ENCODE assay signal across 23 mouse cellular contexts in the genomic region with DNA sequence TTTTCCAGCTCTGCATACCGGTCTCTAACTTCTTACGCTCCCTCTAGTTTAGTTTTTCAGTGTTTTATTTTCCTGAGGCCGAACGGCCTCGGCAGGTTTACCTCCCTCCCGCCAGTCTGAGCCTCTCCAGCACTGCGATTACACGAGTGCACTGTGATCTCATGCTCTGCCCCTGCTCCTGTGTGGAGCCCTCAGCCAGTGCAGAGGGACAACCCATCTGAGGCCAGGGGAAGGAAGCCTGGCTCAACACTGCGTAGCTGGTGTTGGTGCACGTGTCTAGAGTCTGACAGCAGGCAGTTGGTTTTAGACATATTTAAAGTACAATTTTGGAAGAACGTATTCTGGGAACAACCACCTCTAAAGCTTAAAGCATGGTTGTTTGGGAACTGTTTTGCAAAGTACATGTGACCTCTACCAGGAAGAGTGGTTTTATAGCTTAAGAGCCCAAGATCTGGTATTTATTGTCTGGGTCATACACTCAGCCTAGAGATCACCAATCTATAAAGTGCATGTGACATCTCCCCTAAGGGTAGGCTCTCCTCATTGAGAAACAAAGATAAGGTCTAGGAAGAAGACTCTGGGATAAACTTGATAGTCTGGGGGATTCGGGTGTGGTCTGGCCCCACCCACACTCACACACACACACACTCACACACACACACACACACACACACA. TPM values are rescaled to one million over a fixed set of nuclear protein-coding genes. Genes with fewer than 3 reads are reported as not detected.
DNase-seq lines count a peak whose midpoint lies in the region; ATAC-seq and TF ChIP-seq lines count a peak whose summit lies in the region.
"Had no signal": no experiment of that assay in that cellular context is flagged by ENCODE, and none has a peak within 500 bp of the region (broad histone marks: within the 10 kb centered on the region; RNA-seq: fewer than 3 reads in every experiment).

No protein-coding gene starts in this region.

- H3K27me3 ChIP-seq in liver, embryonic 11.5 days (replicated peaks; ENCODE audit: control insufficient read depth, insufficient read depth, low read length) = no peaks in the 10 kb centered on the region
- no peaks in the 10 kb centered on the region for H3K27me3 ChIP-seq in liver, postnatal 0 days (ENCODE audit: insufficient read depth, low read length)
- no peaks in the 10 kb centered on the region for H3K27me3 ChIP-seq in intestine, postnatal 0 days (replicated peaks; ENCODE audit: control insufficient read depth, insufficient read depth, low read length)
- H3K27me3 ChIP-seq in liver, embryonic 16.5 days (ENCODE audit: control insufficient read depth, insufficient read depth, low read depth, low read length) = no peaks in the 10 kb centered on the region
- no peaks in the 10 kb centered on the region for H3K27me3 ChIP-seq in midbrain, embryonic 14.5 days (ENCODE audit: control insufficient read depth, insufficient read depth, low read length)
- H3K27me3 ChIP-seq: embryonic facial prominence, embryonic 15.5 days; heart, embryonic 13.5 days; Patski had no signal

- TF ChIP-seq EP300 in liver, postnatal 0 days (IDR thresholded peaks at IDR 0.05; ENCODE audit: low read depth) = no peak

- peaks cover 13% of the 10 kb centered on the region for H3K4me1 ChIP-seq in liver, embryonic 11.5 days (replicated peaks; ENCODE audit: control insufficient read depth, insufficient read depth, low read length)
- H3K4me1 ChIP-seq in liver, postnatal 0 days (ENCODE audit: insufficient read depth) = no peaks in the 10 kb centered on the region
- H3K4me1 ChIP-seq in intestine, postnatal 0 days (replicated peaks; ENCODE audit: control insufficient read depth, insufficient read depth, low read length) = no peaks in the 10 kb centered on the region
- H3K4me1 ChIP-seq in liver, embryonic 16.5 days (ENCODE audit: control insufficient read depth, low read depth, low read length) = peaks cover 5% of the 10 kb centered on the region; the same call in 1 of the 2 replicates
- H3K4me1 ChIP-seq in midbrain, embryonic 14.5 days (ENCODE audit: control insufficient read depth, insufficient read depth, low read length) = no peaks in the 10 kb centered on the region
- H3K4me1 ChIP-seq: embryonic facial prominence, embryonic 15.5 days; forebrain, embryonic 10.5 days; heart, embryonic 13.5 days had no signal

- peaks cover 75% of the 10 kb centered on the region for H3K36me3 ChIP-seq in liver, embryonic 11.5 days (ENCODE audit: control insufficient read depth, insufficient read depth, low read length)
- peaks cover 73% of the 10 kb centered on the region for H3K36me3 ChIP-seq in liver, postnatal 0 days (replicated peaks; ENCODE audit: insufficient read depth, low read length)
- peaks cover 70% of the 10 kb centered on the region for H3K36me3 ChIP-seq in intestine, postnatal 0 days (ENCODE audit: control insufficient read depth, insufficient read depth)
- peaks cover 66% of the 10 kb centered on the region for H3K36me3 ChIP-seq in liver, embryonic 16.5 days (ENCODE audit: control insufficient read depth, insufficient read depth)
- H3K36me3 ChIP-seq in midbrain, embryonic 14.5 days (ENCODE audit: control insufficient read depth, insufficient read depth, low read length) = peaks cover 93% of the 10 kb centered on the region

- no peak overlapping the region for H3K4me3 ChIP-seq in liver, embryonic 11.5 days (ENCODE audit: low read depth, low read length)
- H3K4me3 ChIP-seq in liver, postnatal 0 days (ENCODE audit: low read depth, low read length) = no peak overlapping the region
- H3K4me3 ChIP-seq in intestine, postnatal 0 days (ENCODE audit: low read depth, low read length) = no peak overlapping the region
- H3K4me3 ChIP-seq in liver, embryonic 16.5 days (ENCODE audit: low read depth, low read length) = no peak overlapping the region
- H3K4me3 ChIP-seq in midbrain, embryonic 14.5 days (replicated peaks; ENCODE audit: low read depth, low read length) = no peak overlapping the region
- H3K4me3 ChIP-seq: embryonic facial prominence, embryonic 15.5 days; erythroblast, embryonic 14.5 days; forebrain, embryonic 10.5 days; heart, embryonic 13.5 days had no signal

- no peak for DNase-seq in liver, embryonic 11.5 days (ENCODE audit: low spot score)
- DNase-seq in liver, postnatal 0 days = no peak
- no peak for DNase-seq in midbrain, embryonic 14.5 days
- DNase-seq in frontal cortex, postnatal 14 days (ENCODE audit: low spot score in 2 of 2) = no peak
- no peak for DNase-seq in testis, postnatal 10 days (ENCODE audit: low spot score)
- DNase-seq: adrenal gland, postnatal 14 days; B cell, adult 2 months; cerebellum, adult 8-10 months; cerebellum, postnatal 14 days; embryo, embryonic 11 days; gastrocnemius, postnatal 36 days; heart, adult 11 months; heart, postnatal 36 days had no signal

- no peak overlapping the region for H3K9ac ChIP-seq in liver, embryonic 11.5 days (ENCODE audit: low read depth, low read length)
- no peak overlapping the region for H3K9ac ChIP-seq in liver, postnatal 0 days (replicated peaks)
- no peak overlapping the region for H3K9ac ChIP-seq in intestine, postnatal 0 days (ENCODE audit: low read depth, low read length)
- H3K9ac ChIP-seq in liver, embryonic 16.5 days (ENCODE audit: low read depth, low read length) = no peak overlapping the region
- H3K9ac ChIP-seq in midbrain, embryonic 14.5 days (replicated peaks; ENCODE audit: low read length) = no peak overlapping the region
- H3K9ac ChIP-seq: embryonic facial prominence, embryonic 15.5 days; heart, embryonic 13.5 days had no signal

- WGBS in liver, embryonic 11.5 days = 86% methylated on average over 12 of the region's 12 CpGs
- 87% methylated on average over 12 of the region's 12 CpGs for WGBS in liver, postnatal 0 days (ENCODE audit: insufficient replicate concordance)
- 70% methylated on average over 12 of the region's 12 CpGs for WGBS in intestine, postnatal 0 days
- 67% methylated on average over 12 of the region's 12 CpGs for WGBS in liver, embryonic 16.5 days (ENCODE audit: insufficient replicate concordance)
- WGBS in midbrain, embryonic 14.5 days = 97% methylated on average over 12 of the region's 12 CpGs

- TF ChIP-seq CTCF in liver, postnatal 0 days (IDR thresholded peaks at IDR 0.05; ENCODE audit: low read depth) = no peak
- no peak for TF ChIP-seq CTCF in intestine, postnatal 0 days (IDR thresholded peaks at IDR 0.05; ENCODE audit: low read depth)

- no peak overlapping the region for H3K4me2 ChIP-seq in liver, embryonic 11.5 days
- H3K4me2 ChIP-seq in liver, postnatal 0 days (ENCODE audit: low read depth, low read length) = no peak overlapping the region
- no peak overlapping the region for H3K4me2 ChIP-seq in intestine, postnatal 0 days (replicated peaks; ENCODE audit: low read depth)
- no peak overlapping the region for H3K4me2 ChIP-seq in liver, embryonic 16.5 days (ENCODE audit: low read depth, low read length)
- no peak overlapping the region for H3K4me2 ChIP-seq in midbrain, embryonic 14.5 days (ENCODE audit: low read length)
- H3K4me2 ChIP-seq: embryonic facial prominence, embryonic 15.5 days; heart, embryonic 13.5 days had no signal

- ATAC-seq in liver, embryonic 11.5 days (replicated peaks; ENCODE audit: low FRiP score) = peak; percentile 75
- no peak for ATAC-seq in liver, postnatal 0 days
- ATAC-seq in intestine, postnatal 0 days = peak; percentile 85
- ATAC-seq in liver, embryonic 16.5 days (ENCODE audit: low read depth) = peak; percentile 48; the same call in 1 of the 2 replicates
- ATAC-seq in midbrain, embryonic 14.5 days (ENCODE audit: low FRiP score, low TSS enrichment) = no peak
- ATAC-seq: activated CD4-positive, CD25-positive, alpha-beta regulatory T cell, adult 4 months; CD4-positive, CD25-positive, alpha-beta regulatory T cell, adult 4 months; forebrain, embryonic 14.5 days; Patski had no signal

- H3K27ac ChIP-seq in liver, embryonic 11.5 days (ENCODE audit: low read depth, low read length) = no peak overlapping the region; the same call in 1 of the 2 replicates
- no peak overlapping the region for H3K27ac ChIP-seq in liver, postnatal 0 days (ENCODE audit: low read depth)
- H3K27ac ChIP-seq in intestine, postnatal 0 days (ENCODE audit: low read depth, low read length) = peak overlapping the region; percentile 66; the same call in 1 of the 2 replicates
- H3K27ac ChIP-seq in liver, embryonic 16.5 days (ENCODE audit: low read length) = no peak overlapping the region
- H3K27ac ChIP-seq in midbrain, embryonic 14.5 days (replicated peaks; ENCODE audit: low read depth, low read length) = no peak overlapping the region
- H3K27ac ChIP-seq: embryonic facial prominence, embryonic 15.5 days; forebrain, embryonic 10.5 days; heart, embryonic 13.5 days had no signal

- H3K9me3 ChIP-seq in liver, embryonic 11.5 days (ENCODE audit: control insufficient read depth, low read length) = no peaks in the 10 kb centered on the region
- H3K9me3 ChIP-seq in liver, postnatal 0 days (ENCODE audit: low read length) = no peaks in the 10 kb centered on the region
- H3K9me3 ChIP-seq in intestine, postnatal 0 days (ENCODE audit: control insufficient read depth) = no peaks in the 10 kb centered on the region
- H3K9me3 ChIP-seq in liver, embryonic 16.5 days (replicated peaks; ENCODE audit: control insufficient read depth, low read length) = no peaks in the 10 kb centered on the region
- no peaks in the 10 kb centered on the region for H3K9me3 ChIP-seq in midbrain, embryonic 14.5 days (ENCODE audit: control insufficient read depth, low read length)
- H3K9me3 ChIP-seq: embryonic facial prominence, embryonic 15.5 days; forebrain, embryonic 10.5 days; heart, embryonic 13.5 days had no signal

RNA-seq across cellular contexts. Expression of a gene that starts 30.3 kb away (rescaled TPM):
- polyA plus RNA-seq in liver, embryonic 11.5 days (2014; fragmentation: Nextera tagmentation; extraction: Ambion mirVana) = 142 and 161 TPM in 2 replicates
- 13.4 and 16.9 TPM in 2 replicates for polyA plus RNA-seq in liver, postnatal 0 days (2015; fragmentation: Nextera tagmentation; extraction: Ambion mirVana)
- 13.7 and 16.1 TPM in 2 replicates for polyA plus RNA-seq in intestine, postnatal 0 days (2015; fragmentation: Nextera tagmentation; extraction: Ambion mirVana)
- polyA plus RNA-seq in liver, embryonic 16.5 days (2015; fragmentation: Nextera tagmentation; extraction: Ambion mirVana) = 48.3 and 50.2 TPM in 2 replicates
- polyA plus RNA-seq in midbrain, embryonic 14.5 days (2014; fragmentation: Nextera tagmentation; extraction: Ambion mirVana) = 35.9 and 53.4 TPM in 2 replicates

RNA-seq across cellular contexts. Expression of a gene that starts 59.3 kb away (rescaled TPM):
- polyA plus RNA-seq in liver, embryonic 11.5 days (2014; fragmentation: Nextera tagmentation; extraction: Ambion mirVana) = 22.6 and 23.6 TPM in 2 replicates
- 6.8 and 8.0 TPM in 2 replicates for polyA plus RNA-seq in liver, postnatal 0 days (2015; fragmentation: Nextera tagmentation; extraction: Ambion mirVana)
- polyA plus RNA-seq in intestine, postnatal 0 days (2015; fragmentation: Nextera tagmentation; extraction: Ambion mirVana) = 9.7 and 12.7 TPM in 2 replicates
- 5.4 and 5.5 TPM in 2 replicates for polyA plus RNA-seq in liver, embryonic 16.5 days (2015; fragmentation: Nextera tagmentation; extraction: Ambion mirVana)
- 18.0 and 22.4 TPM in 2 replicates for polyA plus RNA-seq in midbrain, embryonic 14.5 days (2014; fragmentation: Nextera tagmentation; extraction: Ambion mirVana)

RNA-seq across cellular contexts. Expression of a gene that starts 59.6 kb away (rescaled TPM):
- 38.5 and 43.4 TPM in 2 replicates for polyA plus RNA-seq in liver, embryonic 11.5 days (2014; fragmentation: Nextera tagmentation; extraction: Ambion mirVana)
- 13.7 TPM in 2 replicates for polyA plus RNA-seq in liver, postnatal 0 days (2015; fragmentation: Nextera tagmentation; extraction: Ambion mirVana)
- polyA plus RNA-seq in intestine, postnatal 0 days (2015; fragmentation: Nextera tagmentation; extraction: Ambion mirVana) = 10.4 and 12.1 TPM in 2 replicates
- 18.2 and 21.0 TPM in 2 replicates for polyA plus RNA-seq in liver, embryonic 16.5 days (2015; fragmentation: Nextera tagmentation; extraction: Ambion mirVana)
- 7.4 and 9.6 TPM in 2 replicates for polyA plus RNA-seq in midbrain, embryonic 14.5 days (2014; fragmentation: Nextera tagmentation; extraction: Ambion mirVana)

Comparison
In these comparisons a context has a peak if more than half of its experiments do, and no peak if none do; other contexts are left out.
1. ATAC-seq: peak in liver, embryonic 11.5 days (single experiment), intestine, postnatal 0 days (single experiment) and liver, embryonic 16.5 days (single experiment); none in liver, postnatal 0 days (single experiment) and midbrain, embryonic 14.5 days (single experiment).